ENCODE assay signal across 8 mouse cellular contexts in the genomic region with DNA sequence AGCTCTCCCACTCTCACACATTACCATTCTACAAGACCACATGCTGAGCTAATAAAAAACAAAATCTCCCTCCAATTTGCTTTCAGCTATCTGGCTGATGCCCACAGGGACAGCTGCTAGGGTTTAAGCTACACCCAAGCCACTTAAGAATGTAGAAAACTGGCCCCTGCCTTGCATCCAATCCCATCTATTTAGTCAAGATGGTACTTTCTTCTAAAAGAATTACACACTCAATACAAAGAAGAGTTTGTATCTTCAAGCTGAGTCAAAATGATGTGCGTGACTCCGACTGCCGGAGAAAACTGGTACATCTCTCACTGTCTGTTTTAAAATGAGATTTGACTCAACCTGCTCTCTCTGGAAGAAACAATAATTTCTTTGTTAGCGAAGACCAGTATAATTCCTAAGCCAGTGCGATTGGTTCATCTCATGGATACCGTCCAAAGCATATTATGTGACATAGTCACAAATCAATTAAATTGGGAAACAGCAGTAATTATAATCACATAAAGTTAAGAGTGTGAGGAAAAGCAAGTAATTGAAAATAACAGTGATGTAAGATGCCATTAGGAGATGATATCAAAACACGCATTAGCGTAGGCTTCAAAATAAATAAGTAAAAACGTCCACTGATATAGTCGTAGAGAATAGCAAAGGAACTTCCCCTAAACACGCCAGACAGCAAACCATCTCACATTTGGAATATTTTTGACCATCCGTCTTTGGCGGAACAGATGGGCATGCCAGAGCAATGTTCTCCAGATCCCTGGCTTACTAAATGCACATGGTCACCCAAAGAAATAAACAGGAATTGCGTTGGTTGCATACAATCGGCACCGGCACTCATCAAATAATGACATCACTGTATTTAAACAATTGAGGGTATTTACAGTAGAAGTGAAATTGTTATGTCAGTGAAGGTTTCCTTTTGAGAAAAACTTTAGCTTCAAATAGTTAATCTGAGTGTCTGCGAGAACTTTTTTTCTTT. TPM values are rescaled to one million over a fixed set of nuclear protein-coding genes. Genes with fewer than 3 reads are reported as not detected.
DNase-seq lines count a peak whose midpoint lies in the region; TF ChIP-seq lines count a peak whose summit lies in the region.
"Had no signal": no experiment of that assay in that cellular context is flagged by ENCODE, and none has a peak within 500 bp of the region (broad histone marks: within the 10 kb centered on the region; RNA-seq: fewer than 3 reads in every experiment).

No protein-coding gene starts in this region.

- peak overlapping the region; percentile 37 to 88 for H3K4me3 ChIP-seq in ES-E14 (ENCODE audit: insufficient read depth in 1 of 2, low read depth in 1 of 2, low read length in 2 of 2, poor library complexity in 1 of 2, severe bottlenecking in 1 of 2)
- peak overlapping the region; percentile 76 for H3K4me3 ChIP-seq in hindbrain, embryonic 10.5 days

- no peaks in the 10 kb centered on the region for H3K27me3 ChIP-seq in hindbrain, embryonic 10.5 days (ENCODE audit: insufficient read depth, poor library complexity, severe bottlenecking)

- 39% methylated on average over 17 of the region's 17 CpGs for WGBS in hindbrain, embryonic 10.5 days

- H3K36me3 ChIP-seq in ES-E14 (ENCODE audit: control insufficient read depth, insufficient read depth, low read length, poor library complexity, severe bottlenecking) = no peaks in the 10 kb centered on the region
- H3K36me3 ChIP-seq in hindbrain, embryonic 10.5 days = no peaks in the 10 kb centered on the region

- no peak overlapping the region for H3K27ac ChIP-seq in ES-E14 (ENCODE audit: insufficient read depth, low read depth, low read length, poor library complexity, severe bottlenecking)
- peak overlapping the region; percentile 95 for H3K27ac ChIP-seq in hindbrain, embryonic 10.5 days
- H3K27ac ChIP-seq: macrophage had no signal

- no peak overlapping the region for H3K9ac ChIP-seq in ES-E14 (ENCODE audit: insufficient read depth, low read depth, low read length, poor library complexity, severe bottlenecking)

- H3K9me3 ChIP-seq in ES-E14 (ENCODE audit: control insufficient read depth, insufficient read depth, low read depth, low read length) = no peaks in the 10 kb centered on the region
- H3K9me3 ChIP-seq in hindbrain, embryonic 10.5 days = no peaks in the 10 kb centered on the region

- in situ Hi-C loops in ES-E14 (cut with MboI; ENCODE audit: low sequenced_read_pairs in 2 of 2, unreplicated experiment in 2 of 2) = no loop called here

- peaks cover 2 to 8% of the 10 kb centered on the region in 2 experiments; a peak in 2 of 4 replicates for H3K4me1 ChIP-seq in ES-E14 (ENCODE audit: control insufficient read depth in 2 of 2, insufficient read depth in 2 of 2, low read length in 2 of 2, poor library complexity in 1 of 2)
- H3K4me1 ChIP-seq in hindbrain, embryonic 10.5 days (replicated peaks) = peaks cover 44% of the 10 kb centered on the region

- DNase-seq in 3T3-L1 (ENCODE audit: low read depth, low spot score) (peak; percentile 57), ES-E14 (ENCODE audit: low read depth, low spot score) (no peak)
- DNase-seq in hindbrain, embryonic 10.5 days (ENCODE audit: low spot score) = no peak
- peak; percentile 36 for DNase-seq in lung, postnatal 10 days
- no peak for DNase-seq in urinary bladder, postnatal 4 days (ENCODE audit: low spot score in 2 of 2)
- no peak for DNase-seq in cerebellum, adult 9-10 months
- no peak for DNase-seq in spleen, adult 12 weeks (ENCODE audit: low spot score)

TF ChIP-seq in ES-E14, 5 proteins besides CTCF, POLR2A, EP300 and RAD21:
- TF ChIP-seq MAFK (IDR thresholded peaks at IDR 0.05; ENCODE audit: insufficient read depth, low read depth, low read length) (no peak), ZC3H11A (IDR thresholded peaks at IDR 0.05; ENCODE audit: borderline replicate concordance, low read depth, low read length) (no peak), HCFC1 (IDR thresholded peaks at IDR 0.05; ENCODE audit: borderline replicate concordance, insufficient read depth, low read length) (no peak), CHD2 (IDR thresholded peaks at IDR 0.05; ENCODE audit: low read depth, low read length) (no peak), ZNF384 (IDR thresholded peaks at IDR 0.05; ENCODE audit: low read depth, low read length) (no peak)

RNA-seq across cellular contexts. Expression of a gene that starts 1.0 kb away (rescaled TPM):
- total RNA-seq in ES-E14 (2012; rRNA removed) = 7.3 and 13.4 TPM in 2 replicates
- 32.8 and 35.4 TPM in 2 replicates for polyA plus RNA-seq in hindbrain, embryonic 10.5 days (2016; fragmentation: Nextera tagmentation; extraction: Ambion mirVana)

Comparison
In these comparisons a context has a peak if more than half of its experiments do, and no peak if none do; other contexts are left out.
1. DNase-seq: peak in 3T3-L1 (single experiment) and lung, postnatal 10 days (single experiment); none in ES-E14 (single experiment), hindbrain, embryonic 10.5 days (single experiment), urinary bladder, postnatal 4 days (0 of 2), cerebellum, adult 9-10 months (single experiment) and spleen, adult 12 weeks (single experiment).